Mouse (Mus musculus) neural tube, embryonic 11.5 days (tissue): ENCODE measurements around the gene Elmod2. TPM values are rescaled to one million over a fixed set of nuclear protein-coding genes. Genes with fewer than 3 reads are reported as not detected.
"Not testable (repeated sequence)": the region's sequence is repeated elsewhere in the genome, so short reads cannot be mapped to it uniquely, and the experiment has no call there.

Experiments used
- ATAC-seq: fragments of 200-750 bp; cut with Nextera tagmentation; 2 replicates; pipeline ENCODE4 v1.8.0; 2017; ENCODE audit warnings: moderate number of reproducible peaks, mild to moderate bottlenecking, moderate TSS enrichment, moderate library complexity; ENCODE audit not compliant: insufficient read depth, low FRiP score, low TSS enrichment
- DNase-seq: peaks from one replicate; pipeline ENCODE4 v3.0.0-alpha.2; 2015; ENCODE audit warnings: low spot score
- H3K27ac ChIP-seq: fragments of 300-500 bp; sonication (generic); 2 replicates; pipeline ENCODE4 v1.5.1; 2014; ENCODE audit warnings: low read depth, mild to moderate bottlenecking, low read length
- H3K27me3 ChIP-seq: fragments of 300-500 bp; sonication (generic); 2 replicates; pipeline ENCODE4 v1.6.1; 2014; ENCODE audit warnings: mild to moderate bottlenecking, low read length, mixed read lengths; ENCODE audit not compliant: control insufficient read depth, insufficient read depth
- H3K36me3 ChIP-seq: fragments of 300-500 bp; sonication (generic); 2 replicates; pipeline ENCODE4 v1.6.1; 2014; ENCODE audit warnings: mild to moderate bottlenecking, low read length, moderate library complexity, mixed read lengths; ENCODE audit not compliant: control insufficient read depth, insufficient read depth
- H3K4me1 ChIP-seq: fragments of 300-500 bp; sonication (generic); 2 replicates; pipeline ENCODE4 v1.6.1; 2014; ENCODE audit warnings: low read length, mixed read lengths; ENCODE audit not compliant: control insufficient read depth, insufficient read depth
- H3K4me2 ChIP-seq: fragments of 300-500 bp; sonication (generic); 2 replicates; pipeline ENCODE4 v1.6.1; 2014; ENCODE audit warnings: low read depth, mild to moderate bottlenecking, moderate library complexity
- H3K4me3 ChIP-seq: fragments of 300-500 bp; sonication (generic); 2 replicates; pipeline ENCODE4 v1.5.1; 2014; ENCODE audit warnings: low read depth, low read length
- H3K9ac ChIP-seq: fragments of 300-500 bp; sonication (generic); 2 replicates; pipeline ENCODE4 v1.6.1; 2014; ENCODE audit warnings: mild to moderate bottlenecking, low read length
- H3K9me3 ChIP-seq: fragments of 300-500 bp; sonication (generic); 2 replicates; pipeline ENCODE4 v1.6.1; 2016; ENCODE audit warnings: low read length; ENCODE audit not compliant: control insufficient read depth
- WGBS: fragments of 180-500 bp; shearing (Covaris S2); extraction: QIAGEN DNeasy Blood & Tissue Kit; methylation state at CpG from one replicate; pipeline ENCODE4 v1.1.7; 2014; 5-methylcytosine and 5-hydroxymethylcytosine counted together
- polyA plus RNA-seq: library from polyadenylated mRNA; unstranded; fragments of >200 nt; fragmentation: Nextera tagmentation; extraction: Ambion mirVana; gene quantifications from 2 replicates; pipeline ENCODE4 v1.2.1, GENCODE M21; 2014

The Elmod2 gene
- polyA plus RNA-seq, 1 experiment from 2014 or later, result 23.5 TPM

DNA sequence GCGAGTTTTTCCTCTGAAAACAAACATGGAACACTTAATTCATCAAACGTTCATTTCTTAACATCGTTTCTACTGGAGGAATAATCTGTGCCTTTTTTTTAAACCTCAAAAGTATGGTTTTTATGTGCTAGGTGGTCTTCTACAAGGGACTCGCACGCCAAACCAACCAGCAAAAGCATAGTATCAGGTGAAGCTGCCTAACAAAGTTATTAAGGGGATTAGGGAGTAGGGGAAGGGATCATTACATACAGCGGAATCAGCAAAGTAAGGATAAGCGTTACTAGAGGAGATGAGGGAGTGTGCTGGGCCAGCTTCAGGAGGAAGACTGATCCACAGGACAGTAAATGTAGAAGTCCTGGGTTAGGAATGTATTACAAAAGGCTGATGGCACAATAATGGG lies 578 bp upstream of the Elmod2 start:
- H3K36me3 ChIP-seq, result no peaks in the 10 kb centered on the region
- H3K4me2 ChIP-seq, result peak overlapping the region; percentile 49
- peak overlapping the region; percentile 87; the same call in 1 of the 2 replicates for H3K4me3 ChIP-seq
- H3K27ac ChIP-seq, result no peak overlapping the region
- no peak overlapping the region for H3K9ac ChIP-seq
- ATAC-seq (peak; percentile 3; the same call in 1 of the 2 replicates), DNase-seq (no peak)
- 9% methylated on average over 7 of the region's 7 CpGs for WGBS
- H3K9me3 ChIP-seq, result no peaks in the 10 kb centered on the region
- 0 out of 2 replicates have a peak, but pooled peaks cover 2% of the 10 kb centered on the region for H3K4me1 ChIP-seq
- H3K27me3 ChIP-seq, result no peaks in the 10 kb centered on the region

- H3K9ac ChIP-seq, result peak overlapping the region; percentile 81
- 0 out of 2 replicates have a peak, but pooled peaks cover 2% of the 10 kb centered on the region for H3K4me1 ChIP-seq
- peak overlapping the region; percentile 79 for H3K4me2 ChIP-seq
- H3K9me3 ChIP-seq, result no peaks in the 10 kb centered on the region
- DNase-seq, result no peak
- H3K36me3 ChIP-seq, result no peaks in the 10 kb centered on the region
- no peaks in the 10 kb centered on the region for H3K27me3 ChIP-seq
- peak; percentile 32 for ATAC-seq
- peak overlapping the region; percentile 87 for H3K4me3 ChIP-seq
- H3K27ac ChIP-seq, result no peak overlapping the region
- WGBS, result 13% methylated on average over 7 of the region's 7 CpGs
Observed at GRCm38 (mm10) chr8:83331567-83331898, 753 bp downstream of the Elmod2 start.

DNA sequence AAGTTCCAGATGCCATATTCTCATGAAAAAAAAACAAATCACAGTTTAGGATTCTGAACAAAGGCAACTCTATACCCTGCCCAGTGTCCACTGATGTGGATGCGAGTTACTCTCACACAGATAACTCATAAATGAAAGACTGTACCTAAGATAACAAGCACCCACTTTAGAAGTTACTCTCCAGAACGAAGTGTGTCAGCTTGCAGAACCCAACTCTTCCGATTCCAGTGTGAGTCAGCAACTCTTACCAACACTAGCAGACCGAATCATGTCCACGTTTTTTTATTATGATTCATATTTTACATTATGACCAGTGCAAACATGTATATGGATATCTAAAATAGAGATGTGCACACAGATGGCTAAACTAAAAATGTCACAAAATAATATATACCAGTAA lies 4.4 kb downstream of the Elmod2 start:
- H3K9me3 ChIP-seq, result no peaks in the 10 kb centered on the region
- no peak for ATAC-seq
- no peak overlapping the region for H3K4me2 ChIP-seq
- 0 out of 2 replicates have a peak, but pooled peaks cover 2% of the 10 kb centered on the region for H3K4me1 ChIP-seq
- no peak overlapping the region for H3K4me3 ChIP-seq
- no peak overlapping the region for H3K27ac ChIP-seq
- 97% methylated on average over 5 of the region's 5 CpGs for WGBS
- no peaks in the 10 kb centered on the region for H3K36me3 ChIP-seq
- H3K27me3 ChIP-seq, result no peaks in the 10 kb centered on the region
- H3K9ac ChIP-seq, result no peak overlapping the region
- DNase-seq, result no peak

DNA sequence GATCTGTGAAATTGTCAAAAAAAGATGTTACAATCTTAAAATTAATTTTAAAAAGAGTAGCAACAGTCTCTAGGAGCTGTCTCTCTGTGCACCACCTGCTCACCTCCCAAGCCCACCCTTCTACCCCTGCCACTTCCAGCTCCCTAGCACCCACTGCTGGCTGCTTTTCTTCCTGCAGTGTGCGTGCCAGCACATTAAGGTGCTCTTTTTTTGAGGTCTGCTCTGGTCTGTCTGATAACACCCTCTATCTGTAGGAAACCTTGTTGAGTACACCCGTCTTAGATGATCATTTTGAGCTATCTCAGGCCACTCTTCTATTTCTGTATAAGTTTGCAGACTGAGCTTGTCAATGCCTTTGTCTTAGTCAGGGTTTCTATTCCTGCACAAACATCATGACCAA lies 9.2 kb downstream of the Elmod2 start:
- H3K4me2 ChIP-seq, result no peak overlapping the region
- no peak for DNase-seq

GRCm38 (mm10) chr8:83322374-83322773 lies 9.9 kb downstream of the Elmod2 start:
- Histone ChIP-seq H3K27ac (no peak overlapping the region), H3K9ac (no peak overlapping the region), H3K36me3 (peaks cover 7% of the 10 kb centered on the region), H3K4me3 (no peak overlapping the region), H3K9me3 (no peaks in the 10 kb centered on the region), H3K4me2 (no peak overlapping the region), H3K27me3 (no peaks in the 10 kb centered on the region), H3K4me1 (no peaks in the 10 kb centered on the region)
- no peak for DNase-seq
- no peak for ATAC-seq
- 88% methylated on average over 6 of the region's 6 CpGs for WGBS

More for the DNA sequence above, 9.2 kb downstream of the Elmod2 start:
- Histone ChIP-seq H3K27ac (no peak overlapping the region), H3K4me3 (no peak overlapping the region), H3K4me1 (no peaks in the 10 kb centered on the region), H3K9me3 (no peaks in the 10 kb centered on the region), H3K27me3 (no peaks in the 10 kb centered on the region), H3K9ac (no peak overlapping the region), H3K36me3 (peaks cover 7% of the 10 kb centered on the region)
- WGBS, result 84% methylated on average over 2 of the region's 2 CpGs
- no peak for ATAC-seq

DNA sequence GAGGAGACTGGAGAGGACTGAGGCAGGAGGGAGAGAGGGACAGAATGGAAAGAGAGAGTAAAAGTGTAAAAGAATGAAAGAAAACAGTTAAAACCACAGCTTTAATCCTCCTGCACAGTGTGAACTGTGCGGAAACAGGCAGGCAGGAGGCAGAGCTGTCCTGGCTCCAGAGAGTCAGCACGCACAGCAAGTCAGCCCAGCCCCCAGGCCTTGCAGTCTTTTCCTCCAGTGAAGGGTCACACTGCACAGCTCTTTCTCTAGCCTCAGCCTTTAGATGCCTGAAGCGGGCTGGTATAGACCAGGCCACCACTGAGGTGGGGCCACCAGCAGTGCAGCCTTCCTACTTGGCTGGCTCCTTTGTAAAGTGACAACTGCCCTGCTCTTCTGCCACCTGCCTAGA lies 11.7 kb downstream of the Elmod2 start:
- no peak overlapping the region for H3K9ac ChIP-seq
- H3K9me3 ChIP-seq, result no peaks in the 10 kb centered on the region
- WGBS, result 72% methylated on average over 3 of the region's 3 CpGs
- H3K4me3 ChIP-seq, result no peak overlapping the region
- no peak overlapping the region for H3K27ac ChIP-seq
- H3K36me3 ChIP-seq, result peaks cover 7% of the 10 kb centered on the region
- H3K27me3 ChIP-seq, result no peaks in the 10 kb centered on the region
- ATAC-seq (no peak), DNase-seq (no peak)
- no peak overlapping the region for H3K4me2 ChIP-seq
- no peaks in the 10 kb centered on the region for H3K4me1 ChIP-seq

GRCm38 (mm10) chr8:83315691-83316090 lies 16.6 kb downstream of the Elmod2 start:
- H3K4me1 ChIP-seq, result no peaks in the 10 kb centered on the region
- H3K27ac ChIP-seq, result no peak overlapping the region
- H3K36me3 ChIP-seq, result peaks cover 2% of the 10 kb centered on the region; the same call in 1 of the 2 replicates
- WGBS, result 79% methylated on average over 2 of the region's 2 CpGs
- no peak overlapping the region for H3K9ac ChIP-seq
- no peak overlapping the region for H3K4me3 ChIP-seq
- H3K9me3 ChIP-seq, result no peaks in the 10 kb centered on the region
- DNase-seq (no peak), ATAC-seq (no peak)
- H3K27me3 ChIP-seq, result no peaks in the 10 kb centered on the region
- no peak overlapping the region for H3K4me2 ChIP-seq

DNA sequence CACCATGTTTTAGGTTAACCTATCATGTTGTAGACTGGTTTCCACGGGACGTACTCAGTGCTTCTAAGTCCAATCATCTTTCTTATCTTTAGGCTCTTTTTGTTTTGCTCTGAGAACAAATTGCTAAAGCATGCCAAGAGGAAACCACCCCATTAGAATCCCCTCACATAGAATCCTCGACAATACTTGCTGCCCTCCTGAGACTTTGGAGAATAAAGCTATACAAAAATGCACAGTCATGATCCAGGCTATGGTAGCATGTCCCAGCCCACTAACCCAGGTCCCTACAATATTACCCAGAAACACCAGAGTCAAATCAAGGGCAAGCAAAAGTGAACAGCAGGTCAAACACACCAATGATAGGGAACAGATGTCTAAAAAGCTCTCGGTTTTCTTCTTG lies 17.2 kb downstream of the Elmod2 start:
- not testable (repeated sequence) for H3K4me2 ChIP-seq, H3K4me1 ChIP-seq, H3K9me3 ChIP-seq, H3K27me3 ChIP-seq, H3K4me3 ChIP-seq, DNase-seq, H3K27ac ChIP-seq, ATAC-seq, H3K36me3 ChIP-seq, H3K9ac ChIP-seq
- WGBS, result 91% methylated on average over 4 of the region's 4 CpGs

DNA sequence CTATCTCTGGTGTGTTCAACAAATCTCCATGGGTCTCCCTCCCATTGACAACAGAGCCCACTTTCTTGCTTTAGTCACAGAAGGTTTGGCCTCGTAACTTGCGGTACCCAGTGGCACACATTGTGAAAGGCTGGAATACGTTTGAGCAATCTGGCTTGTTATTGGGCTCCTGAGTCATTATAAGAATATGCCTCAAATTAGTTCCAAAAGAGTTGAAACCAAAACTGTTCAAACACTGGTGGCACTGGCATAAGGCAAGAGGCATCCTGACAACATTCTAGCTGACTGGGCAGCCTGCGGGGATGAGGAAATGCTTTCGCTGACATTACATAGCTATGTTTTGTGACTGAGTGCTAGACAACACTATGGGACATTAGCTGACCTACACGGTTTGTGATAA lies 22.4 kb downstream of the Elmod2 start:
- DNase-seq, result no peak

More for the DNA sequence above, 22.4 kb downstream of the Elmod2 start:
- H3K4me3 ChIP-seq, result no peak overlapping the region
- no peaks in the 10 kb centered on the region for H3K9me3 ChIP-seq
- no peak overlapping the region for H3K9ac ChIP-seq
- WGBS, result 92% methylated on average over 6 of the region's 6 CpGs
- no peaks in the 10 kb centered on the region for H3K36me3 ChIP-seq
- no peaks in the 10 kb centered on the region for H3K4me1 ChIP-seq
- H3K27ac ChIP-seq, result no peak overlapping the region
- no peaks in the 10 kb centered on the region for H3K27me3 ChIP-seq
- ATAC-seq, result no peak
- H3K4me2 ChIP-seq, result no peak overlapping the region
